Mouse (Mus musculus): Measurements from ENCODE around the gene Gpr87. TPM values are rescaled to one million over a fixed set of nuclear protein-coding genes. Genes with fewer than 3 reads are reported as not detected.

The Gpr87 gene
- polyA plus RNA-seq, 1 experiment = not detected

- Histone ChIP-seq H3K27me3 (ENCODE audit: control insufficient read depth, insufficient read depth, low read length) (no peaks in the 10 kb centered on the region), H3K36me3 (ENCODE audit: control insufficient read depth, insufficient read depth, low read length) (no peaks in the 10 kb centered on the region), H3K4me1 (ENCODE audit: control insufficient read depth, insufficient read depth, insufficient read length) (peaks cover 10% of the 10 kb centered on the region), H3K27ac (ENCODE audit: insufficient read depth, low read length) (no peak overlapping the region), H3K4me3 (ENCODE audit: extremely low read depth, insufficient read depth, insufficient read length) (no peak overlapping the region)
- TF ChIP-seq POLR2A (IDR thresholded peaks at IDR 0.05; ENCODE audit: low read depth, low read length) (no peak), CTCF (IDR thresholded peaks at IDR 0.05; ENCODE audit: extremely low read depth, insufficient read depth, insufficient read length, insufficient replicate concordance) (no peak)
- WGBS = 71% methylated on average over 2 of the region's 2 CpGs
- DNase-seq (ENCODE audit: low read depth in 1 of 2, low spot score in 2 of 2) = no peak
These were observed 27.4 kb upstream of the Gpr87 start for GRCm38 (mm10) chr3:59222303-59222702.

GRCm38 (mm10) chr3:59219326-59219725, 24.4 kb upstream of the Gpr87 start:
- DNase-seq (ENCODE audit: low read depth in 1 of 2, low spot score in 2 of 2) = no peak
- TF ChIP-seq POLR2A (IDR thresholded peaks at IDR 0.05; ENCODE audit: low read depth, low read length) = no peak
- no peak for TF ChIP-seq CTCF (IDR thresholded peaks at IDR 0.05; ENCODE audit: extremely low read depth, insufficient read depth, insufficient read length, insufficient replicate concordance)
- Histone ChIP-seq H3K4me1 (ENCODE audit: control insufficient read depth, insufficient read depth, insufficient read length) (peaks cover under 1% of the 10 kb centered on the region), H3K27ac (ENCODE audit: insufficient read depth, low read length) (no peak overlapping the region), H3K4me3 (ENCODE audit: extremely low read depth, insufficient read depth, insufficient read length) (no peak overlapping the region), H3K36me3 (ENCODE audit: control insufficient read depth, insufficient read depth, low read length) (no peaks in the 10 kb centered on the region), H3K27me3 (ENCODE audit: control insufficient read depth, insufficient read depth, low read length) (no peaks in the 10 kb centered on the region)
- 42% methylated on average over 2 of the region's 2 CpGs for WGBS

DNA sequence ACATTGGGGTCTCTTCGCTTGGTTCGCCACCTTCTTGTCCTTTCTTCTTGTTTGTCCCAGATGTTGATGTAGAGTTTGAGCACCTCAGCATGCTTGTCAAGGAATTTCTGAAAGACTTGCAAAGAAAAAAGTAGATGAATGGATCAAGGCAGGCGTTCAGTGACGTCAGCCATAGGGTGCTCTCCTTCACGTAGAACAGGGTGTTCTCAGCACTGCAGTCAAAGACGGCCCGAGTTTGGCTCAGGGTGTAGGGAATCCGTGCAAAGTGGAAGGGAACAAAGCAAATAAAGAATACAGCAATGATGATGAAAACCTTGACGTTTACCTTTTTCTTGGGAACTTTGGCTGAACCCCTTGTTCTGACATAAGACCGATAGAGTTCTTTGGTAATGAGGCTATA, 22.3 kb upstream of the Gpr87 start:
- Histone ChIP-seq H3K27me3 (ENCODE audit: control insufficient read depth, insufficient read depth, low read length) (no peaks in the 10 kb centered on the region), H3K4me3 (ENCODE audit: extremely low read depth, insufficient read depth, insufficient read length) (no peak overlapping the region), H3K27ac (ENCODE audit: insufficient read depth, low read length) (no peak overlapping the region), H3K36me3 (ENCODE audit: control insufficient read depth, insufficient read depth, low read length) (no peaks in the 10 kb centered on the region), H3K4me1 (ENCODE audit: control insufficient read depth, insufficient read depth, insufficient read length) (no peaks in the 10 kb centered on the region; the same call in none of the 2 replicates)
- TF ChIP-seq POLR2A (IDR thresholded peaks at IDR 0.05; ENCODE audit: low read depth, low read length) (no peak), CTCF (IDR thresholded peaks at IDR 0.05; ENCODE audit: extremely low read depth, insufficient read depth, insufficient read length, insufficient replicate concordance) (no peak)
- DNase-seq (ENCODE audit: low read depth in 1 of 2, low spot score in 2 of 2) = no peak
- WGBS = 94% methylated on average over 10 of the region's 10 CpGs

- Histone ChIP-seq H3K27ac (ENCODE audit: insufficient read depth, low read length) (no peak overlapping the region; the same call in 1 of the 2 replicates), H3K36me3 (ENCODE audit: control insufficient read depth, insufficient read depth, low read length) (no peaks in the 10 kb centered on the region), H3K4me3 (ENCODE audit: extremely low read depth, insufficient read depth, insufficient read length) (no peak overlapping the region), H3K4me1 (ENCODE audit: control insufficient read depth, insufficient read depth, insufficient read length) (peaks cover 8% of the 10 kb centered on the region; the same call in 1 of the 2 replicates), H3K27me3 (ENCODE audit: control insufficient read depth, insufficient read depth, low read length) (no peaks in the 10 kb centered on the region)
- DNase-seq (ENCODE audit: low read depth in 1 of 2, low spot score in 2 of 2) = no peak
- TF ChIP-seq CTCF (IDR thresholded peaks at IDR 0.05; ENCODE audit: extremely low read depth, insufficient read depth, insufficient read length, insufficient replicate concordance) (no peak), POLR2A (IDR thresholded peaks at IDR 0.05; ENCODE audit: low read depth, low read length) (no peak)
These were observed 17.5 kb upstream of the Gpr87 start for GRCm38 (mm10) chr3:59212404-59212803.

- peak in 1 of 2 experiments; percentile 21 for DNase-seq (ENCODE audit: low read depth in 1 of 2, low spot score in 2 of 2)
- H3K27ac ChIP-seq (ENCODE audit: insufficient read depth, low read length) = no peak overlapping the region; the same call in 1 of the 2 replicates
These were observed 16.9 kb upstream of the Gpr87 start for GRCm38 (mm10) chr3:59211784-59212183.

DNA sequence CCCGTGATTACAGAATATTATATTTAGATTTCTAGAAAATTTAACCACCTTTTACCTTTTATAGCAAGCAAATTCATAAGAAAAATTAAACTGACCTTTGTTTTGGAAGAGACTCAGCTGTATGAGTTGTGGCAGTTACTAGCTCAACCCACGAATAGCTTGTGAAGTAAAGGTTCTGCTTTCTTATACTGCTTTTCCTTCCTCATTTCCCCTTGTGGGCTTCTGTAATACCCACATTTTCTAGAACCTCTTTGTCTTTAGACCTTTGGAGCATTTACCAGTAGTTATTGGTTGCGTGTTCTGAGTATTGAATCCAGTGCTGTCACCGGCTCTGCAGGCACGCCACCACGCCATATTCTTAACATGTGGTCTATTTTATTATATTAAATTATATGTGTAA, 15.8 kb upstream of the Gpr87 start, which contains the start of gene P2ry13:
Gene P2ry13 (minus strand): TSS at position 156 of the 400 bp plus-strand sequence.
- peak within 1 kb of the TSS; percentile 17 for H3K27ac ChIP-seq (ENCODE audit: insufficient read depth, low read length)
- no peaks in the 10 kb centered on the region for H3K36me3 ChIP-seq (ENCODE audit: control insufficient read depth, insufficient read depth, low read length)
- peaks cover 11% of the 10 kb centered on the region; the same call in 1 of the 2 replicates for H3K4me1 ChIP-seq (ENCODE audit: control insufficient read depth, insufficient read depth, insufficient read length)
- 30% methylated on average over 6 of the region's 6 CpGs for WGBS
- no peak within 1 kb of the TSS; the same call in 1 of the 2 replicates for H3K4me3 ChIP-seq (ENCODE audit: extremely low read depth, insufficient read depth, insufficient read length)
- DNase-seq (ENCODE audit: low read depth in 1 of 2, low spot score in 2 of 2) = no peak
- no peaks in the 10 kb centered on the region for H3K27me3 ChIP-seq (ENCODE audit: control insufficient read depth, insufficient read depth, low read length)
- TF ChIP-seq CTCF (IDR thresholded peaks at IDR 0.05; ENCODE audit: extremely low read depth, insufficient read depth, insufficient read length, insufficient replicate concordance) = no peak
- no peak for TF ChIP-seq POLR2A (IDR thresholded peaks at IDR 0.05; ENCODE audit: low read depth, low read length)

More at GRCm38 (mm10) chr3:59211784-59212183, 16.9 kb upstream of the Gpr87 start:
- Histone ChIP-seq H3K4me3 (ENCODE audit: extremely low read depth, insufficient read depth, insufficient read length) (no peak overlapping the region), H3K27me3 (ENCODE audit: control insufficient read depth, insufficient read depth, low read length) (no peaks in the 10 kb centered on the region), H3K4me1 (ENCODE audit: control insufficient read depth, insufficient read depth, insufficient read length) (peaks cover 8% of the 10 kb centered on the region; the same call in 1 of the 2 replicates), H3K36me3 (ENCODE audit: control insufficient read depth, insufficient read depth, low read length) (no peaks in the 10 kb centered on the region)
- 28% methylated on average over 8 of the region's 8 CpGs for WGBS
- TF ChIP-seq CTCF (IDR thresholded peaks at IDR 0.05; ENCODE audit: extremely low read depth, insufficient read depth, insufficient read length, insufficient replicate concordance) = no peak
- TF ChIP-seq POLR2A (IDR thresholded peaks at IDR 0.05; ENCODE audit: low read depth, low read length) = no peak

GRCm38 (mm10) chr3:59210089-59210488, 15.2 kb upstream of the Gpr87 start:
- H3K27me3 ChIP-seq (ENCODE audit: control insufficient read depth, insufficient read depth, low read length) = no peaks in the 10 kb centered on the region
- 59% methylated on average over 8 of the region's 8 CpGs for WGBS
- no peak overlapping the region; the same call in 1 of the 2 replicates for H3K4me3 ChIP-seq (ENCODE audit: extremely low read depth, insufficient read depth, insufficient read length)

More at GRCm38 (mm10) chr3:59210089-59210488, 15.2 kb upstream of the Gpr87 start:
- no peaks in the 10 kb centered on the region for H3K36me3 ChIP-seq (ENCODE audit: control insufficient read depth, insufficient read depth, low read length)
- H3K4me1 ChIP-seq (ENCODE audit: control insufficient read depth, insufficient read depth, insufficient read length) = peaks cover 13% of the 10 kb centered on the region; the same call in 1 of the 2 replicates
- DNase-seq (ENCODE audit: low read depth in 1 of 2, low spot score in 2 of 2) = no peak
- TF ChIP-seq CTCF (IDR thresholded peaks at IDR 0.05; ENCODE audit: extremely low read depth, insufficient read depth, insufficient read length, insufficient replicate concordance) (no peak), POLR2A (IDR thresholded peaks at IDR 0.05; ENCODE audit: low read depth, low read length) (no peak)
- peak overlapping the region; percentile 17 for H3K27ac ChIP-seq (ENCODE audit: insufficient read depth, low read length)
